Mouse (Mus musculus): ENCODE measurements around the gene Chit1.

The Chit1 gene

DNA sequence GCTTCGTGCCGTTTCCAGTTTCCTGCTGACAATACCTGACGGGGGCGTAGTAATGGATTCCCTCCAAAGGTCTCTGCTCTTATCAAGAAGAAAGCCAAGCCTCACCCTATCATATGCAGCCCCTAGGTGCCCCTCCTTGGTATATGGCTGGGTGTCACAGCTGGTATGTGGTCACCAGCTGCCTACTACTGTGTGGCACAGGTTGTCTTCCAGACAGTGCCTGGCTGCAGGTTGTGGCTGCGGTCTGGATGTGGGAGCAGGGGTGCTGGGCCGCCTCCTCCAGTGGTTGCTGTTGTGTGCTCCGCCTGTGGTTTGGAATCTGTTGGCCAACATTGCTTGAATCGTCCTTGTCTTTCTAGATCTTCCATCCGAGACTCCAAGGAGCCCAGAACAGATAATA lies 39.7 kb downstream of the Chit1 start:
- DNase-seq: no peak

DNA sequence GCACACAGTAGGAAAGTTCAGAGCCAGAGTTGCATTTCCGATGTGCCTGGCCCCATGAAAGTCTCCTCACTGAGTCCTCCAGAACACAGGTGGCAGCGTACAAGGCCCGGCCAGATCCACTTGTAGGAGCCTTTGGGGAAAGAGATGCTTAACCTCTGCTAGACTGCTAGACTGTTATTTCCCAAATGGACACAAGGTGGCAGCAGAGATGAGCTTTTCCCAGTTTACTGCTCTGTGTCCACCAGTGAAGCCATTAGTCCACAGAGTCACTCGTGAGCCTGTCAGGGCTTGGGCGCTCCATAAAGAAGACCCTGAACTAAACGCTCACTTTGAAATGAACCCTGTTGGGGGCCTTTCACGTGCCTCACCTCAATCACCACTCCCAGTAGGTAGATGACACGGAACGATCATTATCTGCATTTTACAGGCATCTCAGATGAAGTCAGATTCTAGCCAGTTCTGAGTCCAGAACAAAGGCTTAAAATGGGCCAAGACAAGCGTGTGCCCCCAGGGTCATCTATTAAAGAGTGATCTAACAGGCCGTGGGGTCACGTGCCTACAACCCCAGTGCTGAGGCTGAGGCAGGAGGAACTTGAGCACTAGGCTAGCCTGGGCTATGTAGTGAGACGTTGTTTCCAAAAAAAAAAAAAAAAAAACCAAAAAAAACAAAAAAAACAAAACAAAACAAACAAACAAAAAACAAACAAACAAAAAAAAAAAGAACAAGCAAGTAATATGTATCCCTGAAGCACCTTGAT lies 40.8 kb downstream of the Chit1 start:
- DNase-seq: peak; percentile 67

- no peak for DNase-seq
These were observed 41.9 kb downstream of the Chit1 start for GRCm38 (mm10) chr1:134152626-134153590.

DNA sequence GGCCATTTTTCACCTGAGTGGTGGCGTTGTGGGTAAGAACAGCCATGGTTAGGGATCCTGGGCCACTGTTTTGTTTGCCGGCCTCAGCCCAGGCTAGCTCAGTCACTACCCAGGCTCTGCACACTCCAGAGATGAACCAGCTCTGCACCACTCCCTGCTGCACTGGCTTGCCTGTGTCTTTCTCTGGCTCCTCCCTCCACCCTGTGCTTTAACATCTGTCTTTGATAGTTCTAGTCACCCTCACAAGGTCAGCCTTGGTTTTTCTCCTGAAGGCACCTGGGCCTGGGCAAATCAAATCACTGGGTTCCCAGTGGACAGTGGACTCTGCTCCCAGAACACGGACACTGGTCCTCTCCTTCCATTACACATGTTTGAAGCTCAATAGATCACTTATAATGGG lies 43.1 kb downstream of the Chit1 start:
- DNase-seq: no peak

GRCm38 (mm10) chr1:134154655-134155054 lies 43.6 kb downstream of the Chit1 start:
- no peak for DNase-seq

GRCm38 (mm10) chr1:134160404-134160803 lies 49.4 kb downstream of the Chit1 start:
- DNase-seq: no peak

DNA sequence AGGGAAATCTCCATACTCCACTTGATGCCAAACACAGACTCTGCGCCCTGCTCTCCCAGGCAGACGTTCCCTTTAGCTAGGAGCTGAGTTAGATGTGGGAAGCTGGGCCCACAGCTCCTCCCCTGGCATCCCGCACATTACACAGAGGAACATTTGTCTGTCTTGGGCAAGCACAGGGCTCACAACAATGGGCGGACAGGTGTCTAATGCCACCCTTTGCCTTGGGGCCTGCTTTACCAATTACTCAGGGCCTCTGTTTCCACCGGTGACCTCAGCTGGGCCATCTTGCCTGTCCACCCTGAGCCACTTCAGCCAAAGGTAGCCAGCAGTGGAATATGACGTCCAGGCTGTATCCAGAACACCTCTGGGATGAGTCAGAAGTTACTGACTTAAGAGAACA lies 50.4 kb downstream of the Chit1 start:
- DNase-seq: no peak

DNA sequence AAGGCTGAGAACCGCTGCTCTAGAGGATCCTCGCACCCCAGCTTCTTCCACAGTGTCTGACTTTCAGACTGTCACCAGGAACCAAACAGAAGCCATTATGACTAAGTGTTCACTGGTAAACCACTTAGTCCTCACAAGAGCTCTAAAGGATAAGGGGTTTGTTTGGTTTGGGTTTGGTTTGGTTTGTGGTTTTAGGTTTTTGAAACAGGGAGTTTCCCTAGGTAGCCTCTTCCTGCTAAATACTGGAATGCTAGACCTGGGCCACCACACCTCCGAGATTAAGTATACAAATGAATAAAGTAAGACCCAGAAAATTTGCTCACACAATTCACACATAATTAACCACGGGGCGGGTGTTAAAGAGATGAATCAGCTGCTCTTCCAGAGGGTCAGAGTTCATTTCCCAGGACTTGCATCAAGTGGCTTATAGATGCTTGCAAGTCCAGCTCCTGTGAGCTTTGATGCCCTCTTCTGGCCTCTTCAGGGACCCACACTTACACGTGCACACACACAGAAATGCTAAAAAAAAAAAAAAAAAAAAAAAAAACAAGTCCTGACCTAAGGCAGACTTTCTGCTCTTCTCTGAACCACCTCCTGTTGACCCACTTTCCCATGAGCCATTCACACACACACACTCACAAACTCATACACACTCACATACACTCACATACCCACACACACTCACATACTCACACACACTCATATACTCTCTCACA lies 51.6 kb downstream of the Chit1 start:
- DNase-seq: no peak

DNA sequence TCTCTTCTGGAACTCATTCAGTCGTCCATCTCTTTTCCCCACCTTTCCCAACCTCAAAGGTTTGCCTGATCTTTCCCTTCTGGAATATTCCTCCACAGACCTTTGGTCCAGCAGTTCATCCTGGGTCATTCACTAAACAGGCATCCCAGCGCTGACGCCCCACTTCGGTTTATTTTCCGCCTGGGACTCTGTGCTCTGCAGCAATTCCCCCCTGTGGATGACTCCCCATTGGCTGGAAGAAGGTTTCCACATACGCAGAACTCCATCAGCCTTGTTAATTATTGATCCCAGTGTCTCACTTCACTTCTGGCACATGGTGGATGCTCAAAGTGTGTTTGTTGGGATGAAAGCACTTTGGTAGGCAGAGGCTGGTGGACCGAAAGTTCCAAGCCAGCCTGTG lies 52.4 kb downstream of the Chit1 start:
- no peak for DNase-seq

- no peak for DNase-seq
These were observed 53.4 kb downstream of the Chit1 start for GRCm38 (mm10) chr1:134164454-134164853.

- DNase-seq: no peak
These were observed 55.5 kb downstream of the Chit1 start for GRCm38 (mm10) chr1:134166547-134166946.

GRCm38 (mm10) chr1:134167416-134168305 lies 56.6 kb downstream of the Chit1 start:
- DNase-seq: no peak

GRCm38 (mm10) chr1:134168567-134168966 lies 57.5 kb downstream of the Chit1 start:
- no peak for DNase-seq

GRCm38 (mm10) chr1:134168985-134169697 lies 58.1 kb downstream of the Chit1 start:
- no peak for DNase-seq

- DNase-seq: no peak
These were observed 62.0 kb downstream of the Chit1 start for GRCm38 (mm10) chr1:134173081-134173480.

GRCm38 (mm10) chr1:134177976-134178375 lies 66.9 kb downstream of the Chit1 start:
- DNase-seq: no peak

DNA sequence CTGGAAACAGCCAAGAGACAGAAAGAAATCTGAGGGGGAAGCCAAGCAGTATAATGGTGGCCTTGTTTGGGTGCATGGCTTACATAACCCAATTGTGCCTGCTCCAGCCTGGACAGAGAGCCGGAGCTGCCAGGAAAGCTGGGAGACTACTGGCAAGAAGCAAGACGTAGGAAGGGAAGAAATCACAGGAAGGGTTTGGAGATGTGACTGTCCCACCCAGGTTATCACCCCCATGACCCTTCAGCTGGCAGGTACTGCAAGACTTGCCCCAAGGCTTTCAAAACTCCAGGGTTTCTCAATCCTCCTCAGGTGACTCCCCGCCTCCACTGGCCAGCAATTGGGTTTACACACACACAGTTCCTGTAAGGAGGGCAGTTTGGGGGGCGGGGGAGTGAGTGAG lies 71.0 kb downstream of the Chit1 start, which contains the start of gene Chil1:
Gene Chil1, plus strand, starts transcription at position 152 of the 400 bp plus-strand sequence.
- DNase-seq: no peak

GRCm38 (mm10) chr1:134184089-134184488 lies 73.0 kb downstream of the Chit1 start:
- DNase-seq: no peak

GRCm38 (mm10) chr1:134188217-134188616 lies 77.2 kb downstream of the Chit1 start:
- DNase-seq: no peak

DNA sequence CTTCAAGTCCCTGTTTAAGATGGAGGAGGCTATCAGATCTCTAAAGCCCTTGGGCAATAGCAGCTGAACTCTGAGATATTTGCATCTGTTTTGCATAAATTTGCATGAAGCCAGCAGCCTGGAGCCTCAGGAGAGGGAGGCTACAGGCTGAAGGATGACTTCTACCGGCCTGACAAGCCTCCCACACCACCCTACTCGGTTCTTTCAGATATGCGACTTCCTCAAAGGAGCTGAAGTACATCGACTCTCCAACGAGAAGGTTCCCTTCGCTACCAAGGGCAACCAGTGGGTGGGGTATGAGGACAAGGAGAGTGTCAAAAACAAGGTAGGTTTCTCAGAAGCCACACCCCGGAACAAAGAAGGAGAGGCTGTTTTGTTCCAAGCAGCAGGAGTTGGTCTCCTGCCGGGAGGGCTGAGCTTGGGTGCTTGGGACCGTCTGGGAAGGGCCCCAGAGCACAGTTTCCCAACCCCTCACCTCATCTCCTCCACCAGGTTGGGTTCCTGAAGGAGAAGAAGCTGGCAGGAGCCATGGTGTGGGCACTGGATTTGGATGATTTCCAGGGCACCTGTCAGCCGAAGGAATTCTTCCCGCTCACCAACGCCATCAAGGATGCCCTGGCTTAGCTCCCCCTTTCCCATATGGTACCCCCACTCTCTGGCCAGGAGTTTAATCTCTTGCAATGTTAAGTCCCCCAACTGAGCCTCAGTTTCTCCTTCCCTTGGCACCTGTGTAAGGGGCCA lies 78.1 kb downstream of the Chit1 start:
- DNase-seq: peak; percentile 40

GRCm38 (mm10) chr1:134191192-134191591 lies 80.2 kb downstream of the Chit1 start:
- DNase-seq: no peak

All from thymus, postnatal 14 days (tissue).